Mouse (Mus musculus) B cell, adult 2 months (primary cell): ENCODE results near the gene Fads6.

Experiments
- DNase-seq, 2 experiments: peaks; one replicate each; pipeline ENCODE4 v3.0.0; 2022

The Fads6 gene

DNA sequence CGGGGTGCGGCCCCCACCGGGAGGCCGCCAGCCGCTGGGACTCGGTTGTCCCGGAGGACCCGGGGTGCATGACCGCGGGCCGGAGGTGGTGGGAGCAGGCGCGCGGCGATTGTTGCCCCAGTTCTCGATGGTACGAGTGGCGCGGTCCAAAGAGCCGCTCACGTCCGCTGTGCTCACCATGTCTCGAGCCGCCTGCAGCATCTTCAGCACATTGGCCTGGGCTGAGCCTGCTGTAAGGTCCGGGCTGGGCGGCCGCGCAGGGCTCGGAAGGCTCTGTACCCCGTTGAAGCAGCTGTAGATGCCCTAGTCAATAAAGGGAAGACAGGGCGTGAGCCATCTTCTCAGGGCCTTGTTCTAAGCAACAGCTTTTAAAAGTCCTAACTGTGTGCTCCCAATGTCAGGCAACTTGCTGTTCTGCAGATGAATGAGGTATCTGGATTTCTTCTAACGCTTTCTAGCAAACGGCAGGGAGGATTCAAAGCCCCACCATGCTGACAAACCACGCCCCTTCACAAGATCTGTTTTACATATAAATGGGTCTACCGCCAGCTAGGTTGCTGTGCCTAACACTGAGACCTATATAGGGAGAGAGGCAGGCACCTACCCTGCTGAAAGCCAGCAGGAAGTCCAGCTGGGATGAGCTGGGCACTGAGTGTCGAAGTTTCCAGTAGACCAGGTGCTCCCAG lies 46.9 kb downstream of the Fads6 start:
- DNase-seq: peak in 1 of 2 experiments; percentile 16

DNA sequence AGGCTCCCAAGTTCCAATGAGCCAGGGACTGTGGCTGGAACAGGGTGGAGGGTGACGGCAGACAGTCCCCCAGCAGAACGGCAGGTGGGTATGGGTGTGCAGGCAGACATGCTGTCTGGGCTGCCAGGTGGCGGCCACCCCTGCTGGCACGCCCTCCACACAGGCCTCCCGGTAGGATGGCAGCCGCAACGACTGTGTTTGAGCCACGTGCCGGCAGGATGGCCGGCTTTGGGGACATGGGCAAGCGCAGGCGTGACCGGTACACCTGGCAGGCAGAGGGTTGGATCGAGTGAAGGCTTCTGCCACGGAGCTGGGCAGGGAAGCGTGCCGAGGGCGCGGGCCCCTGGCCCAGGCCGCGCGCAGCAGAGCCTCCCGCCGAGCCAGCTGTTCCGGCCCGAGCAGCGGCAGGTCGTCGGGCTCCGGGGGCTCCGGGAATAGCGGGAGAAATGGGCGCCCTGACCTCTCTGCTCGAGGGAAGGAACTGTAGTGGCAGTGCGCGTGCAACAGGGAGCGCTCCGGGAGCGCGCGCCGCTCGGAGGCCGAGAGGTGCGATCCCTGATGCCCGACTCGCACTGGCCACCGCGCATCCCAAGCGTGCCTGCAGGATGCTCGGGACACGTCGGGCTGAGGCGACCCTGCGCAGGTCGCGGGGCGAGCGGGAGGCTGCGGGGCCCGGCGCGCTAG lies 47.6 kb downstream of the Fads6 start:
- no peak for DNase-seq

DNA sequence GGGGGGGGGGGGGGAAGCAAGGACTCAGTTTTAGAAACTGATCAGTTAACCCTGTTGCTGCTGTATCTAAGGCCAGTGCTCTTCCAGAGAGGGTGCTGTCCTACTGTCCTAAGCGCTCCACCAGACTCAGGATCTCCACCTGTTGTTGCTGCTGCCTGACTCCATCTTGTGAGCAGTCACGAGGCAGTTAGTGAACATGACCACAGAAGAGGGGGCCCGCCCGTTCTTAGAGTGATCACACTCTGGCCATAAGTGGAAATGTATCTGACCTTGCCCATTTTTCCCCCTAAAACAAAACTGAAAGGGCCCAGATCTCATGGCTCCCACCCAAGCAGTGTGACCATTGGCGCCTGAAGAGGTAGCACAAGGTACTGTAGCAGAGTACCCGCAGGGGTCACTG lies 49.5 kb downstream of the Fads6 start:
- no peak for DNase-seq

DNA sequence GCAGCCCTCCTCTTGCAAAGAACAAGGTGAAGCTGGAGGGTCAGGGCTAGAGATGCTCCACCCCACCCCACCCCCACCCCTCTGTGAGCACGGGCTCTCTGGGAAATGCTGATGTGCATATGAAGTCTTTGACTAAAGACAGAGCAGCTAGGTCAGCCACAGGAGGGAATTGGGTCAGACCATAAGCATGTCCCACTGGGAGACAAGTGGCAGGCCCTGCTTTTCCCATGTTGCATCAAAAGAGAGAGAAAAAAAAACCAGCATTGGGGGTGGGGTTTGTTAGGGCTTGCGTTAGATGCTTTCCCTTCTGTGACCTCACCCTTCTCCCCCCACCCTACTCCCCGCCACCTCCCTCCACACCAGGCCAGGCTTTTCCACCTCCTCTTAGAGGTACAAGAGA lies 50.2 kb downstream of the Fads6 start:
- DNase-seq: no peak

DNA sequence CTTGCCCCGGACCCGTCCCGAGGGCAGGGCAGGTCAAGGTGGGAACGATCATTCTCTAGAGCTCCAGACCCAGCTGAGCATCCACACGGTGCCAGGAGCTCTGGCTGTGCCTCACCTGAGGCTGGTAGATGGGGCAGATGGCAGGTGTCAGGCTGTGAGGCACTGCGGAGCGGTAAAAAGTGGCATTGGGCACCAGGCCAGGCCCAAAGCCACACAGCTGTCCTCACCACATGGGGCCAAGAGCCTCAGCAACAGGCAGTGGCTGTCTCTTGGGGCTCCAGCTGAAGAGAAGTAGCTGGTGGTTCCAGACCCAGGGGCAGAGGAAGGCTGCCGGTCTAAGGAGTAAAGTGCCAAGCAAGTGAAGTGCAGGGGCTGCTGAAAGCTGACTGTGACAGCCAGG lies 51.1 kb downstream of the Fads6 start:
- no peak for DNase-seq

DNA sequence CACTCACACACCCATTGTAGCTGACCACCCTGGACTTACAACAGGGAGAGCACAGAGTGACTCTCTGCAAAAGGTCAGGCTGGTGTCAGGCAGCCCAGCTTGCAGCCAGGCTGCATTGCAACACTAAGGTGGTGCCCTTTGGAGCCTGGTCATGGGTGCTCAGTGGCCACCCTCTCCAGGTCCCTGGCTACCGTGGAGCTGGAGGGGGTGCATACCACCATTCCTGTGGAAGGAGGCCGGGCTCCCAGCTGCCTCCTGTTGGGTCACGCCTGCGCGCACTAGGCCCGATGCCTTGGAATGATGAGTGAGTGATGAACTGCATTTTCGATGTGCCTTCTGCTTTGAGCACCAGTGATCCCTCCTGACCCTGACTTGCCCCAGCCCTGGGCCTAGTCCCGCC lies 52.6 kb downstream of the Fads6 start:
- DNase-seq: no peak

DNA sequence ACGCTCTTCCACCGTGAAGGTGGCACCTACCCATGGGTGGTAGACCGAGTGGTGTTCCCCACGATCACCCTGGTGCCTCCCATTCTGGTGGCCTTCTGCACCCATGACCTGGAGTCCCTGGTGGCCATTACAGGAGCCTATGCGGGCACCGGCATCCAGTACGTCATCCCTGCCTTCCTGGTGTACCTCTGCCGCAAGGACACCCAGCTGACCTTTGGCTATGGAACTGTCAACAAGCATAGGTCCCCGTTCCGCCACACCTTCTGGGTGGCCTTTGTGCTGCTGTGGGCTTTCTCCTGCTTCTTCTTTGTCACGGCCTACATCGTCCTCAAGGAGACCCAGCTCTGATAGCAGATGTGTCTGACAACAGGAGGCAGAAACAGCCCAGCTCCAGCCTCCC lies 53.7 kb downstream of the Fads6 start:
- DNase-seq: no peak

DNA sequence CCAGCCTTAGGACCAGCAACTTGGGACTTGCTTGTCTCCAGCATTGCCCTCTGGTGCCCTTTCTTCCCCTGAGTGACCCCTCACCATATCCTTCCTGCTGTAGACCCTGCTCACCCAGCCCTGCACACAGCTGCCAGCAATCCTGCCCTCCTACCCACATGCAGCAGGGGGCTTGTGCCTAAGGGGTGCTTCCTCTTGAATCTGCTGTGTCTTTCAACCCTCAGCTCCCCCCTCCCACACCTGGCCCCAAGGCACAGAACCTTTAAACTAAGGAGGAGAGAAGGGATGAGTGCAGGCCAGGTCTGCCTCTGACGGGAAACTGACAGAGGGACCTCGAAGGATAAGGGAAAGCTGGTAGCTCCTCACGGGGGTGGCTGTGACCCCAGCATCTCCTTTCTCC lies 54.7 kb downstream of the Fads6 start:
- no peak for DNase-seq

DNA sequence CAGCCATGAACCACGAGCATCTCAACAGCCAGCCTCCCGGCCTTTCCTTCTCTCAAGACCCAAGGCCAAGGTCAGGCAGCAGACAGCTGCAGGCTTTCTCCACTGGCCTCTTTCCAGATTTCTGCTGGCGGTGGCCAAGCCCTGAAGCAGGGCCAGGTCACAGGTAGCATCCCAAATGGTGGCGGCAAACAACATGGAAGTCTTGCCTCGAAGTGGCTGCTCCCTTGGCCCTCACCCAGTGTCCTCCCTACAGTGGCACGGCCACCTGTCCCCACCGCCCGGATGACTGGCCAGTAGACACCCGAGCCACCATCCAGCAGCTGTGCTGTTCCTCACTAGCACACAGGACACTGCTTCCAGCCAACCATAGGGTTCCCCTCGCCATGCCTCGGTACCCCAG lies 56.1 kb downstream of the Fads6 start:
- DNase-seq: no peak

DNA sequence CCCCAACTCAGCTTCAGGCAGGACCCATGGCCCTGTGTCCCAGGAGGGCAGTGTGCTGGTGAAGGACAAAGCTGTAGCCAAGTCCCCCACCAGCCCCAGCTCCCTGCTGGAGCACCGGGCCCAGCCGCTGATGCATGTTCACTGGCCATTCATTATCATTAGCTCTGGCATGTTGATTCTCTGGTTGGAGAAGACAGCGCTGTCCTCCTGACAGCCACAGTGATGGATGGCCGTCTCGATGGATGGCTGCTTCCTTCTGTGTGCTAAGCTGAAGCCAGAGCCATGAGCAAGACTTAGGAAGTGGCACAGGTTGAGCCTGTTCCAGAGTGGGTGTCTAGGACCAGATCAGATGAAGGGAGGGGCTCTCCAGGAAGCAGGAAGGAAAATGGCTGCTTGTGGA lies 60.9 kb downstream of the Fads6 start:
- DNase-seq: no peak

DNA sequence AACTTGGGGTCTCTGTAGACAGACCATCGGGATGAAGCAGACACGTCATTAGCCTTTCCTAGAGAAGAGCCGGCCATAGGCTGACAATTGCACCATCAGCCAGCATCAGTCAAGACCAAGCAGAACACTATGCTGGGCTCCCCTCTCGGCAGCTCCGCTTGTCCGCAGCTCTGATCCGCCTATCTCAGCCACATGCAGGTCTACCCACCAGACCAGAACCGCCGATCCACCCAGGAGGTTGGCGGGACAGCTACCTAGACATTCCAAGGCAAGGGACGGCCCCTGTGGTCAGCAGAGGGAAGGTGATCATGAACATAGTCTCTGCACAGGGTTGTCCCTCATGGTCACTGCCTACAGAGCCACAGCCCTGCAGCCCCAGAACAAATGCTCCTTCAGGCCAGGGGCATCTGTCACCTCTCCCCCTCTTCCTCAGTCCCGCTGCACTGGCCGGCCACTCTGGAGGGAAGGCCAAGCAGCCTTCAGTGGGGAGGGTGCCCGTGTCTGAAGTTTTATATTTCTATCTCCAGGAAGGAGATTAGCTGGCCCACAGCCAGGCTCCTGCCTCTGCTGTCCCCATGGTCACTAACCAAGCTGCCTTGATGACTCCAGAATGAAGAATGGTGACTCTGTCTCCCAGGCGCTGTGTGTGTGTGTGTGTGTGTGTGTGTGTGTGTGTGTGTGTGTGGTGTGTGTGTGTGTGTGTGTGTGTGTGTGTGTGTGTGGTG lies 63.0 kb downstream of the Fads6 start:
- no peak for DNase-seq

DNA sequence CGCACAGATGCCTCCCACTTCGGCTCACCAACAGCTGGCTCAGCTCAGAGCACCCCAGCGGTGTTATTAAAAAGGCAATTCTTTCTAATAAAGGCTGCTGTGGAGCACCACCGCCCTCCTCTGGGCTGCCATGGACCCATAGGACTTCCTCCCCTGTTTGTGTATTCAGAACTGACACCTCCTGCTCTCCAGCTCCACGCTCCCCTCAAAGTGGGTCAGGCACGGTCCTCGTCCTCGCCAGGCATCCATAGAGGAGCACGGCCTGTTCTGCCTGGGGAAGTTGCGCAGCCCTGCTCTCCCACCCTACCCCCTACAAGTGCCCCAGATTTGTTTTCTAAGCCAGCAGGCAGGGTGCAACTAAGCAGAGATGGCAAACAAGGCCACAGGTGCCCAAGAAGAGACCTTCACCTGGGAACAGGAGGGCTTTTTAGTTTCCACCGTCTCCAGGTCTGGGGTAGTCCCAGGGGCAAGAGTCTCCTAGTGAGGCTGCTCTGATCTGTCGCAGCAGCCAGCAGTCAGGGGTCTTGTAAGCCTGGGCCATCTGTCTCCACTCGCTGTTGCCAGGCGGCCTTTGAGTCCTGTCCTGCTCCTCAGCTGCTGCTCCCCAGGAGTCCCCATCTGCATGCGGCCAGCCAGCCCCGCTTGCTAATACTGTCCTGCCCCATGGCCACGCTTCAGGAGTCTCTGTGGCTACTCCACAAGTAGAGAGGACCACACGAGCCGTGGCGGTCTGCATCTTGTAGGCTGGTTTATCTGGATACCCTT lies 63.8 kb downstream of the Fads6 start:
- peak in 1 of 2 experiments; percentile 20 for DNase-seq

DNA sequence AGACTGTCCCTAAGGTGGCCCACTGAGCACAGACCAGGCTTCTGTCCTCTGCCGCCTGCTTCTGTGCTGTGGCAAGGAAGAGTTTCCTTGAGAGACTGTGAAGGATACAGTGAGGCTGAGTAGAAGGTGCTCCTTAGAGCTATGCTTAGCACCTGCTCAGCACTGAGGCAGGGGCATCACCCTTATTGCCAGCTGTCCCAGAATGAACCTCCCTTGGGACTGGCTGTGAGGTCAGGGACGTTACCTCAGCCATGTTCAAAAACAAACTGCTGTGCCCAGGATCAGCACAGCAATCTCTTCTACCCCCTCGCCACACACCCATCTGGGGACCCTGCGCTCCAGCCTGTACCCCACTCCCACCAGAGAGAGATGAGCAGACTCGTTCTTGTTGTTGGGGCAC lies 64.6 kb downstream of the Fads6 start:
- DNase-seq: no peak

DNA sequence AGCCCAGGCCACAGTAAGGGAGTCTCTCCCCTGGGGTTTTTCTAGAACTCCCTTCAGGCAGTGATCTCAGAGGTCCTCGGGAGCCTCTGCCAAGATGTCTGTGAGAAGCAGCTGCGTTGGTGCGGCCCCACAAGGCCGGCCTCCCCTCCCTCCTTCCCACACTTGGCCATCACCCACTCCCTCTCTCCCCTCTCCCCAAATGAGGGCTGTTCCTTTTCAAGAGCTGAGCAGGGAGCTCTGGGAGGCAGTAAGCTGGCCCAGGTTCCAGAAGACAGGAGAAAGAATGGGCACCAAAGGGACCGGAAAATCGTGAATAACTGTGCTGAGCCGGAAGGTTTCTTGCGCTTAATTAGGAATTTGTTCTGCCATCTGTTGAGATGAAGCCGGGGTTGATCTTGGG lies 65.5 kb downstream of the Fads6 start:
- no peak for DNase-seq

DNA sequence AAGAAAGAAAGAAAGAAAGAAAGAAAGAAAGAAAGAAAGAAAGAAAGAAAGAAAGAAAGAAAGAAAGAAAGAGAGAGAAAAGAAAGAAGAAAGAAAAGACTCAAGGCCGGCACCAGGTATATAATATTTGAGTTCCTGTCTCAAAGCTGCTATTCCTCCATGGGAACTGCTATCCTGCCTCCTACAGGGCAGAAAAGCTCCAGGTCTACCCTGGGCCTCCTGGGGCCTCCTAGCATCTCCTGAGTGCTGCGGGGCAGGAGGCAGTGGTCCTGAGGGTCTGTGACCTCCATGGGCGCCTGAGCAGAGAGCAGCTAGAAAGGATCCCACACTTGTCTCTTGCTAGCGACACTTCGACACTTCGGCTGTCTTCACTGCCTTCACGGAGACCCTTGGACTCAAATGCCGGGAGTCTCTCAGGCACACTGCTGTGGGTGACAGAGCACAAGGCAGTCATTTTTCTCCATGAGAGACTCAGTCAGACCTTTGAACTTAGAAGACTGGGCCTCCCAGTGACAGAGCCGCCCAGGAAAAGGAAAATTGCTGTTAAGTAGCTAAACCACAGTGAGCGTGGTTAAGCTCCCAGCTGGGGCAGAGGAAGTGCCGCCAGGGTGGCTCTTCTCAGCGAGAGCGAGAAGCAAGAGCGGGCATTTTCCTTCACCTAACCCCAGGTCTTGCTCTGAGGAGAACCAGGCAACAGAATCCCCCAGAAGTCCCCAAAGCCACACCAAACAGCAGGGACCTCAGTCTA lies 66.1 kb downstream of the Fads6 start:
- DNase-seq: peak; percentile 23 to 32
